Mouse (Mus musculus) kidney, postnatal 0 days (tissue): ENCODE data around the gene Xpnpep1. TPM values are rescaled to one million over a fixed set of nuclear protein-coding genes. Genes with fewer than 3 reads are reported as not detected.
A peak's percentile ranks its signal among the peaks of the same experiment; 100 is the strongest.

Source experiments
- ATAC-seq: fragments of 200-750 bp; cut with Nextera tagmentation; replicated peaks from 2 replicates; pipeline ENCODE4 v1.8.0; 2017; ENCODE audit warnings: low read depth, moderate number of reproducible peaks, moderate TSS enrichment, moderate library complexity; ENCODE audit not compliant: low FRiP score
- DNase-seq: peaks from one replicate; pipeline ENCODE4 v3.0.0-alpha.2; 2016; ENCODE audit warnings: low spot score
- H3K27ac ChIP-seq: fragments of 300-500 bp; sonication (generic); 2 replicates; pipeline ENCODE4 v1.5.1; 2014; ENCODE audit warnings: mild to moderate bottlenecking
- H3K27me3 ChIP-seq: fragments of 300-500 bp; sonication (generic); 2 replicates; pipeline ENCODE4 v1.6.1; 2014; ENCODE audit warnings: low read length, mixed read lengths; ENCODE audit not compliant: insufficient read depth
- H3K36me3 ChIP-seq: fragments of 300-500 bp; sonication (generic); 2 replicates; pipeline ENCODE4 v1.6.1; 2014; ENCODE audit warnings: low read length, mixed read lengths; ENCODE audit not compliant: insufficient read depth
- H3K4me1 ChIP-seq: fragments of 300-500 bp; sonication (generic); replicated peaks from 2 replicates; pipeline ENCODE4 v1.6.1; 2014; ENCODE audit warnings: antibody characterized with exemption, low read length, mixed read lengths; ENCODE audit not compliant: insufficient read depth
- H3K4me2 ChIP-seq: fragments of 300-500 bp; sonication (generic); 2 replicates; pipeline ENCODE4 v1.6.1; 2014; ENCODE audit warnings: mild to moderate bottlenecking, low read length, moderate library complexity, mixed read lengths
- H3K4me3 ChIP-seq: fragments of 300-500 bp; sonication (generic); replicated peaks from 2 replicates; pipeline ENCODE4 v1.5.1; 2014; ENCODE audit warnings: low read depth, low read length
- H3K9ac ChIP-seq: fragments of 300-500 bp; sonication (generic); 2 replicates; pipeline ENCODE4 v1.6.1; 2014; ENCODE audit warnings: low read depth, low read length
- H3K9me3 ChIP-seq: fragments of 300-500 bp; sonication (generic); replicated peaks from 2 replicates; pipeline ENCODE4 v1.6.1; 2016; ENCODE audit warnings: low read length, inconsistent platforms, mixed read lengths
- CTCF ChIP-seq: IDR thresholded peaks from 2 replicates; pipeline ENCODE4 v1.5.1; 2016; ENCODE audit warnings: antibody characterized with exemption, low read depth, mild to moderate bottlenecking, moderate library complexity
- WGBS: fragments of 180-500 bp; shearing (Covaris S2); extraction: QIAGEN DNeasy Blood & Tissue Kit; methylation state at CpG from one replicate; pipeline ENCODE4 v1.1.7; 2014; 5-methylcytosine and 5-hydroxymethylcytosine counted together
- polyA plus RNA-seq: library from polyadenylated mRNA; unstranded; fragments of >200 nt; fragmentation: Nextera tagmentation; extraction: Ambion mirVana; gene quantifications from 2 replicates; pipeline ENCODE4 v1.2.1, GENCODE M21; 2015

Xpnpep1 gene
- 147 and 164 TPM in 2 replicates for polyA plus RNA-seq

DNA sequence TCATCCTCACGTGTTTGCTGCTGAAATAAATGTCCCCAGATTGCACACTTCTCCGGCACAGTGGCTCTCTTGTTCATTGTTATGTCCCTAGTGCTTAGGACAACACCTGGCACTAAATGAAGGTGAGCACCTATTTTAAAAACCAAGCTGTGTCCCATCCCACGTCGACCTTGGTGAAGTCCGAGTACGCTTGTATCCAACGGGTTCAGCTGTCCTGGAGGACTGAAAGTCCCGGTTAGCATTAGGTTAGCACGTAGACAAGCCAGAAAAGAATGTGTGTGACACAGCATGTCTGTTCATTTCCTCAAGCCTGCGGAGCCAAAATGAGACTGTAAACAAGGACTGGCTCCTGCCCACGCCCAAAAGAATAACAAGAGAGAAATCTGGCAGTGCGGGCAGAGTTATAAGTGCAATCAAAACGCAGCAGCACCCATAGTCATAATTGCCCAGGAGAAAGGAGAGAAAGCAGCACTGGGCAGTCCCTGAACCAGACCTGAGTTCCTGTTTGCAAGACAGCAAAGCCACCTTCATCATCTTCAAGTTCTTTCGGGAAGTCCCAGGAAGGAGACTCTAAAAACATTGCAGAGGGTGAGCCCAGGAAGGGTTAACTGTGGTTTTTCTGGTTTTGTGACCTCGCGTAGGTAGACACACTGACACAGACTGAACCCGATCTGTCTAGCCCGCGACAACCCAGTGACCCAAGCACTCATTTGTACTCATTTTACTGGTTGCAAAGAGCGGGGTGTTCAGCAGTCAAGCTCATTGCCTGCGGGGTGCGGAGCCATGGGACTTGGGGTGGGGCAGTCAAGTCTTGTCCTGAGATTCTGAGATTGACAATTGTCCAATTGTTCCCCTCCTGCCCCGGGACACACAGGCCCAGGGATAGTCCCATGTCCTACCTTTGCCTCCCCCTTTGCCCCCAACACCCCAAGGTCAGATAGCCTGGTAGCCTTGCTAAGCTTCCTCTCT, at the start of gene Xpnpep1:
TSS of gene Xpnpep1 (minus strand) at position 51 of the 969 bp plus-strand sequence.
- peak within 1 kb of the TSS; percentile 61; the same call in 1 of the 2 replicates for H3K27ac ChIP-seq
- no peaks in the 10 kb centered on the region for H3K9me3 ChIP-seq
- no peak within 1 kb of the TSS for H3K9ac ChIP-seq
- no peaks in the 10 kb centered on the region for H3K36me3 ChIP-seq
- peaks cover 15% of the 10 kb centered on the region for H3K4me1 ChIP-seq
- peak within 1 kb of the TSS; percentile 47 for H3K4me2 ChIP-seq
- TF ChIP-seq CTCF: no peak
- no peak for ATAC-seq
- 50% methylated on average over 23 of the region's 23 CpGs for WGBS
- no peaks in the 10 kb centered on the region for H3K27me3 ChIP-seq
- no peak for DNase-seq
- H3K4me3 ChIP-seq: no peak within 1 kb of the TSS

DNA sequence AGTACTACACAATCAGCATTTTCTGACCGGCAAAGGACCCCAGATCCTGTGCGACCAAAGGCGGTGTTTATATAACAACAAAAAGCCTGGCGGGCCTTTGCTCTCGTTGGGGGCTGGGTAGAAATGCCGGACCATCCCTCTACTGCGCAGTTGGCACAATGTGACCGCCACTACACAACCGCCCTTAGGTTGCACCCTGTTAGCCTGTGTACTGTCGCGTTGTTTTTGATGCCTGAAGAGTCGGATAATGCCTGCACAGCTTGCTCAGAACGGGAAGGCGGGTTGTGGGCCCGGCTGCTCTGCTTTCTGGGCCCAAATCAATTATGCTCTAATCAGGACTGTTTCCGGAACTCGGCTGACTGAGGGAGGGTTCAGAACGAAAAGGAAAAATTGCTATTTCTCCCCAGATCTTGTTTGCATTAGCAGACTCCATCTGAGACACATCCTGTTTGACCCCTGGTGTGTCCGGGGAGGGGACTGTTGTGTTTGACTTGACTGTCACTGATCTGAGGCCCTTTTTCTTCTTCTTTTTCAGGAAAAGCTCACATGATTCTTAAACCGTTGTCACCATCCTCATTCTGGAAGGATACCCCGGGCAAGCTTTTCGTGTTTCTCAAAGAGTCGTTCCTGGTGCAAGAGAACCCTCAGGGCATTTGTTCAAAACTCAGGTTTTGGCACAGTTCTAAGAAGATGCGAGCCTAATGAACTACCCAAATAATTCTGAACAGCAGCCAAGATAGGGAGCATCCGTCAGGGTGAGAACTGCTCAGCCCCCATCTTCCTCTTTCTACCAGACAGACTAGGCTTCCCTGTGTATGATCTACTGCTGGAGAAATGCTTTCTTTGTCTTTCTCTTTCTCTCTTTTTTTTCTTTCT, 47.5 kb upstream of the Xpnpep1 start:
- Histone ChIP-seq H3K36me3 (no peaks in the 10 kb centered on the region), H3K9me3 (no peaks in the 10 kb centered on the region), H3K4me2 (peak overlapping the region; percentile 16; the same call in 1 of the 2 replicates), H3K9ac (no peak overlapping the region), H3K4me1 (peaks cover 8% of the 10 kb centered on the region; the same call in 1 of the 2 replicates), H3K27me3 (no peaks in the 10 kb centered on the region), H3K4me3 (no peak overlapping the region), H3K27ac (peak overlapping the region; percentile 88)
- DNase-seq: peak; percentile 91
- no peak for TF ChIP-seq CTCF
- 26% methylated on average over 25 of the region's 25 CpGs for WGBS
- peak; percentile 60 for ATAC-seq

DNA sequence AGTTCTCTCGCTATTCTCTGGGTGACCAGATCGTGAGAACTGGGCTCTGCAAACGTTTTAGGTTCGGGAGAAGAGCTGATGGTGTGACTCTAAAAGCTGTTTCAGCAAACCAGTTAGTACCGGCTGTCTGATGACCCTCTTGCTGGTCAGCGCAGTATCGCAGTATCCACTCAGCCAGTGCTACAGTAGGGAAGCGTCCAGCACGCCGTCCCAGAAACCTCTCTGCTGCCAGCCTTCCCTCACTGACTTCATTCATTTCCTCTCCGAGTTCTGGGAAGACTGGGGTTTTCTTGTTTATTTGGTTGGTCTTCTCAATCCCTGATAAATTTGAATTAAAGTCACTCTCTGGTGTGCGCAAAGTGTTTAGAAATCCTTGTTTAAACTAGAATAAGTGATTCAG, 46.8 kb upstream of the Xpnpep1 start:
- no peak for TF ChIP-seq CTCF
- H3K4me1 ChIP-seq: peaks cover 8% of the 10 kb centered on the region; the same call in 1 of the 2 replicates

DNA sequence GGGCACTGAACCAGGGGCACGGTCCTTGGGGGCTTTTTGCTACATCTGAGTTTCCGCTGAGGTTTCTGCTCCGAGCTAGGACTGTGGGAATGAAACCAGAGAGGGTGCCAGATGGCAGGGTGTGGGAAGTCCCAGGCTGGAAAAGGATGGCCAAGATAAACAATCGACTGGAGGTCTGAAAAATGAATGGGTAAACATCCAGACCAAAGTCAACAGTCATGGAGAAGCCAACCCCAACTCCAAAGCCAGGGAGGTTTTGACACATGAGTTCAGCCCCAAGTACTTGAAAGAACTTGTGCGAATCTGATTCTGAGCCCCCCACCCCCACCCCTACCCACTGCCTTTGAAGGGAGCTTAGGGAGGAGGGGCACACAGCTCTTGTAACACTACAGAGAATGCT, 44.7 kb upstream of the Xpnpep1 start:
- ATAC-seq (peak; percentile 37), DNase-seq (peak; percentile 92)
- H3K4me1 ChIP-seq: peaks cover 15% of the 10 kb centered on the region
- H3K9me3 ChIP-seq: no peaks in the 10 kb centered on the region
- H3K9ac ChIP-seq: no peak overlapping the region
- no peaks in the 10 kb centered on the region for H3K27me3 ChIP-seq
- H3K4me3 ChIP-seq: no peak overlapping the region
- H3K27ac ChIP-seq: peak overlapping the region; percentile 32; the same call in 1 of the 2 replicates
- no peaks in the 10 kb centered on the region for H3K36me3 ChIP-seq
- no peak for TF ChIP-seq CTCF
- no peak overlapping the region for H3K4me2 ChIP-seq
- WGBS: 16% methylated on average over 5 of the region's 5 CpGs

More for the DNA sequence above, 46.8 kb upstream of the Xpnpep1 start:
- Histone ChIP-seq H3K4me3 (no peak overlapping the region), H3K9ac (no peak overlapping the region), H3K27me3 (no peaks in the 10 kb centered on the region), H3K27ac (peak overlapping the region; percentile 88), H3K4me2 (peak overlapping the region; percentile 16; the same call in 1 of the 2 replicates), H3K9me3 (no peaks in the 10 kb centered on the region), H3K36me3 (no peaks in the 10 kb centered on the region)
- 44% methylated on average over 12 of the region's 12 CpGs for WGBS
- ATAC-seq (no peak), DNase-seq (peak; percentile 57)

DNA sequence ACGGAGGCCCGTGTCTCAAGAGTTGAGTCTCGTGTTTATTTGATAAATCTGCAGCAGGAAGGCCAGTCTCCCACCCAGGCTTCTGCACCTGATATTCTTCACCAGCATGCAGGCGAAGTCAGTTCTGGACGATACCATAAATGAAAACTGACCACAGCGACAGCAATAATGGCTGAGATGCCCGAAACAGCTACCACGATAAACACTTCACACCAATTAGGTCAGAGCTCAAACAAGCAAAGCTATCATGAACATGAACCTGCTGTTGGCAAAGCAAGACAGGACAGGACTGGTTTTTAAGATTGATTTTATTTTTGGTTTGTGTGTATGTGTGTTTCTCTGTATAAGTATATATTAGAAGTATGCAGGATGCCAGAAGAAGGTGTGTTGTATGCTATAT, 42.8 kb upstream of the Xpnpep1 start:
- Histone ChIP-seq H3K9me3 (no peaks in the 10 kb centered on the region), H3K4me1 (peaks cover 24% of the 10 kb centered on the region), H3K27me3 (no peaks in the 10 kb centered on the region), H3K4me2 (no peak overlapping the region), H3K27ac (no peak overlapping the region), H3K4me3 (no peak overlapping the region), H3K9ac (no peak overlapping the region), H3K36me3 (no peaks in the 10 kb centered on the region)
- TF ChIP-seq CTCF: no peak
- ATAC-seq (no peak), DNase-seq (no peak)
- WGBS: 55% methylated on average over 8 of the region's 8 CpGs

DNA sequence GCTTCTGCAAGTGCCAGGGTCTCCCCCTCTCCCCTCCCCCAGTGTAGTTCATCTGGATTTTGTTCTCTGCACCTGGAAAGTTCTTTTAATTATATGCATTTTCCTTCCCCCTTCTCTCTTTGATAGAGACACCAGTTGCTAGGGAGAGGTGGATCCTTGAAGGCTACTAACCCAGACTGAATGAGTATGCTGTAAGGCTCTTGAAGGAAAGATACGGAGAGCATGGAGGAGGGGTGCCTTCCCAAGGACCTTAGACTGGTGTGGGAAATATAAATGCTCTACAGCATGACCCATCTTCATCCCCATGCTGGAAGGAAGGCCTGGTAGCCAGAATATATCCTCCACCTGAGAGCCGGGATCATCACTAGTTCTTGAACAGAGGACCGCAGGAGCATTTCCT, 41.3 kb upstream of the Xpnpep1 start:
- DNase-seq (no peak), ATAC-seq (no peak)
- Histone ChIP-seq H3K36me3 (no peaks in the 10 kb centered on the region), H3K4me2 (no peak overlapping the region), H3K9ac (no peak overlapping the region), H3K4me1 (peaks cover 26% of the 10 kb centered on the region), H3K27me3 (no peaks in the 10 kb centered on the region), H3K27ac (peak overlapping the region; percentile 28; the same call in 1 of the 2 replicates), H3K9me3 (no peaks in the 10 kb centered on the region), H3K4me3 (no peak overlapping the region)
- TF ChIP-seq CTCF: no peak
- 65% methylated on average over 3 of the region's 3 CpGs for WGBS
